Mouse (Mus musculus) c-Kit-positive CD71-positive TER-119-negative erythroid progenitor cells, embryonic 14.5 days (primary cell): ENCODE measurements around the gene Dhrs7.

Experiments used
- DNase-seq: peaks from one replicate; pipeline ENCODE4 v3.0.0-alpha.2; 2013; ENCODE audit warnings: low read depth

Dhrs7 gene

DNA sequence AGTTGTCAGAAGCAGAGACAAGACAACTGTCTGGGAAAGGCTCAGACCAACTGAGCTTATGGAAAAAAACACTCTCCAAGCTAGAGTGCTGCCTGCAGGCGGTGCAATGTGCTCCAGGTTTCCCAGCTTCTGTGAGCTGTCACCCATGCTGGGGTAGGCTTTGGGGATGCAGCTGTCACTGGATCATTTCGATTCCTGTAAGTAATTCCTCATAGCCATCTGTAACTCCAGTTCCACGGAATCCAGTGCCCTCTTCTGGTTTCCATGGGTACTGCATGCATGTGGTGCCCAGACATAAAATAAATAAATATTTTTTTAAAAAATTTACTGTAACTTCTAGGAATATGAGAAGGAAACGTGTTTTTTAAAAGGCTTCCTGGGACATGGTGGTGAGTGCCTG lies 10.0 kb downstream of the Dhrs7 start:
- DNase-seq, result no peak

DNA sequence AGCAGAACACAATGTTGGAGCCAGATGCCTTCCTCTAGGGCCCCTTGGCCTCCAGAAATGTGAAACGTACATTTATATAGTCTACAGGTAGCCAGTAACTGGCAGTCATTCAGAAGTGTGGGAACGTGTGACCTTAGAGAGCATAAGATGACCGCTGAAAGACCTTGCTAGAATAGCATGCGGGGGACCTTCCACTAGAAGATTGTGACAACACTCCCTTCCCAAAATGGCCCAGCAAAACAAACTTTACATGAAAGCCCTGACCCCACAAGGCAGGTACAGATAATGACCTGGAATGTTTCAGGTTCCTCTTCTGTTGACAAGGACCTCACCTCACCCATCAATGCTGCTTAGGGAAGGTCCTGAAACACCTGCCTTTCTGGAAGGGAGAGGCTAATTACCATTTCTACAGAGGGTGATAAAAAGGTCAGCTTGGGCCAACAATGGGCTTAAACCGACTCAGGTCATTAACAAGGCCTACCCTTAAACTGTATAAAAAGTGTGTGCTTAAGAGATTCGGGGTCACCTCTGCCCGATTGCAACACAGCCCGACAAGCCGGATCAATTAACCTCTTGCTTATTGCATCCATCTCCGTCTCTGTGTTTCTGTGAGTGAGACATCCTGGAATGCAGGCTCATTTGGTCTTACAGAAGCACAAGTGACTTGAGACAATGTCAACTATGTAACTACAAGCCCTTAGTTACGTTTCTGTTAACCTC lies 14.9 kb downstream of the Dhrs7 start, which contains the start of gene Gm4756:
Gene Gm4756 (minus strand): TSS at position 51 of the 720 bp plus-strand sequence.
- no peak for DNase-seq

DNA sequence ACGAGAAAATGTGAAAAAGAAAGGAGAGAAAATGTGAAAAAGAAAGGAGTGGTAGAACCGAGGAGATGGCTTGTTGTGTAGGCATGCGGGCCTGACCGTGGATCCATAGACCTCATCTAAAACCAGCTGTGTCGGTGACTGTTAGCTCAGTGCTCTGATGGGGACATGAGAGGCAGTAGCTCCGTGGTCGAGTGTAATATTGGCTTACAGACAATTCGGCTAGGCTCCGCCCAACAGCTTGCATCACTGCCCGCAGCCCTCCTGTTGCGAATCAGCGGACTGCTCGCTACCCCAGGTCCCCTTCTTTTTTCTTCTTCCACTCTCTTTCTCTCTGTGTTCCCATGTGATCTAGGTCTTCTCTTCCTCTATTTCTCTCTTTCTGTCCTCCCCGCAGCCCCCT lies 15.8 kb downstream of the Dhrs7 start:
- DNase-seq, result no peak

DNA sequence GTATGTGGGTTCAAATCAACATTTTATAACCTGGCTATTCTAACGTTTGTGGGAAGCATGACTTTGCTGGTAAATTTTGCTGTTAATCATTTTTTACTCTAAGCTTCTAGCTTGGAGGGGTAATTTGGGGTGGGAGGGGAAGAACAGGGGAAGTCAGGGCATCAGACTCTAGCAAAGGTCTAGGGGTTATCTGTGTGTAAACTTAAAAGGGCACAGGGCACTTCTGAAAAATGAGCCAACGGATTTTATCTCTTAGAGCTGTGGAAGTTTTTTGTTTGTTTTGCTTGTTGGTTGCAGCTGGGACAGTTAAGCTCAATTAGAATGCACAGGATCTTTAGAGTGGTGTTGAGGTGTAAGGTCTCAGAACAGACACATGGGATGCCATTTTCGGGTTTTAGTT lies 26.7 kb downstream of the Dhrs7 start:
- DNase-seq, result no peak

DNA sequence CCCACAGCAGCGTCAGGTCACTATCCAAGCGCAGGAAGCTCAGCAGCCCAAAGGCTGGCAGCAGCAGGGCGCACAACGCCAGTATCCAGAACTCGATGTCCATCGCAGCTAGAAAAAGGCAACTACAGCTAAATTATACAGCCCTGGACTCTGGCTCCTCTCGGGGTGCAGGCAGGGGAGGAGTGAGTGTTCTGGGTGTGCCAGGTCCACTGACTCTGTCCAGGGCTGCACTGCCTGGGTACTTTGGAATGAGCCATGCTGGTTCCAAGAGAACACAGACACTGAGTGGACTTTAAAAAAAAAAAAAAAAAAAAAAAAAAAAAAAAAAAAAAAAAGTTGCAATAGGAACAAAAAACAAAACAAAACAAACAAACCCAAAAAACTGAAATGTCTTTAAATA lies 36.0 kb downstream of the Dhrs7 start:
- DNase-seq, result no peak

DNA sequence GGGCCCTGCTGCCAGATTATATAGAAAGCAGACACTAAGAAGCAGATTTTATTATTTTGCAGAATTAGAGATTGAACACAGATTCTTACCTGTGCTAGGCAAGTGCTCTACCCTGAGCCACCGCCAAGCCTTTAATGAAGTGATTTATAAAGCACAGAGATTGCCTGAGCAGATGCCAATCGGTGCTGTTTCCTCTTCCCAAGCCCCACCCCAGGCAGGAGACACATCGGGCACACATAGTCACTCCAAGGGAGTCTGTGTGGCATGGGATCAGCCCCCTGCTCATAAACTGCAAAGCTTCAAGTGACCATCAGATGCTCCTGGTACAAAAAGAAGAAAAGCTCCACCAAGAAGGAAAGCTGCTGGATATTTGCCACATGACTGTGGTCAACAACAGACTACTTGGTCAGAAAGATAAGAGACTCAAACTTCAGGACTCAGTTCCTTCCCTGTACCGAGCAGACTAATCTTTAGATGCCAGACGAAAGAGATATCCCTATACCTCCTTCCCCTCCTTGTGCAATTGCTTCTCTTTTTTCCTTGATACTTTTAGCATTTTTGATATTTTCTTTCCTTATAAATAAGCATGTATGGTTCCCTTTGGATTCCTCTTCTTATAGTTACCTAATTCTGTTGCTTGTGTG lies 41.7 kb downstream of the Dhrs7 start:
- peak; percentile 7 for DNase-seq

DNA sequence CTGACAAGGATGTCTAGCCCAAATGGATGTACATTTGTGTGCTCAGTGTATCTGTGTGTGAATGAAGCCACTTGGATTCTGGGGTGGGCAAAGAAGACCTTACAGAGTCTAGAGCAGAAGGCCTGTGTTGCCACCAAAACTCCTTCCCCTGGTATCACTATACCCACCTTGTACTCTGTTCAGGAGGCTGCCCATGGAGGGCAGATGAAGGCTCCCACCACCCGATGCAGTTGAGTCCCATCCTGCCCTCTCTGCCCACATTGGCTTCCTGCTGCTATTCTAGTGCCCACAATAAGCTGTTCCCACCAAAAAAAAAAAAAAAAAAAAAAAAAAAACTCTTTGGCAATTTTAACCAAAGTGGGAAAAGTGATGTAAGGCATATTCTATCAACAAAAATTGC lies 43.3 kb downstream of the Dhrs7 start:
- no peak for DNase-seq

DNA sequence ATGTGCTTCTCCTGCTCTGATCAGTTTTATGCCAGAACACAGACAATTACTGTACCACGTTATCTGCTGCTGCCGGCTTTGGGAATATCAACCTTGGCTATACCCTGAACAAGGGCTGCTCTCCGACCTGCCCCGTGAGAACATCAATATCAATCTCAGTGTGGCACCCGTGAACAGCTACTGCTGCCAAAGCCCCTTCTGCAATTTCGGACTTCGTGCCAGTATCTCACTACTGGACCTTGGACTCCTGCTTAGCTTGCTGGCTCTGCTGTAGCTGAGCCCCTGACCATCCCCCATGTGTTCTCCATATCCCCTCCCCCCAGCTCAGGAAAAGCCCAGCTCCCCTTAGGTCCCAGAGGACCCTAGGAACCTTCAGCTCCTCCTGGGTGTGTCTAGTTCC lies 43.9 kb downstream of the Dhrs7 start:
- no peak for DNase-seq

DNA sequence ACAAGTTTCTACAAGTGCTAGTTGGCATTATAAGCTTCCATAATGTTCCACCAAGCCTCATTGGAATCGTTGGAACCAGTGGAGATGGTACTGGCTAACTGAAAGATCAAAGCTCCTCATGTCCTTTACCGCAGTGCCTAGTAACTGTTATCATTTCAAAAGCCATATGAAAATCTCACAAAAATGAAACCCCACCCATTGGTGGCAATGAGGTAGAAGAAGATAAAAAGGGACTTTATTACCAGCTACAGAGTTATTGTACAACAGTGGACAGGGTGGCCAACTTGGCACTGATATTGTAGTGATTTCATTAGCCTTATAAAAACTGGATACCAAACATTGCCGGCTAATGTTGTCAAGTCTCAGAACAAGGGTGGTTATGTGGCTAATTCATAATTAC lies 52.7 kb downstream of the Dhrs7 start:
- DNase-seq, result no peak
